Mouse (Mus musculus): ENCODE measurements at regions not wholly inside any gene's neighbourhood (a gene's known extent, or its start where the extent isn't known, plus 50 kb on each side); places are given as distances from the start of the nearest gene placed in this dataset.

DNA sequence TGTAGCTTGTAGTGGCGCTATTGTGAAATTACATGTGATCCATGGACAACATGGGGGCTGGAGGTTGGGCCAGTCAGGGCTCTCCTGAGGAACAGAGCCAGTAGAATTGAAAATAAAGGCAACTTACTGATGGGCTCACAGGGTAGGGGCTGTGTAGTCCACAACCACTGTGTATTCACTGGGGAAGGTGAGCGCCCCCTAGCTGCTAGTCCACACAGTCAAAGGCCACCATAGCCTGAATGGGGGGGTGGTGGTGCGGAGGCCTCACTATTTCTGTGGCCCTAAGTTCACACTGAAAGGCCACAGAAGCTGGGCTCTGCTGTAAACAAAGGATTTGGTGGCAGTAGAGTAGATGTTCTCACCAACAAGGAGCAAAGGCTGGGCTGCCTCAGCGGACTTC lies 636.8 kb upstream of the 3110018I06Rik start:
- Histone ChIP-seq H3K4me1 (ENCODE audit: control insufficient read depth) (no peaks in the 10 kb centered on the region), H3K27me3 (ENCODE audit: control insufficient read depth) (no peaks in the 10 kb centered on the region; the same call in 1 of the 2 replicates), H3K4me3 (replicated peaks) (no peak overlapping the region), H3K36me3 (ENCODE audit: control insufficient read depth) (no peaks in the 10 kb centered on the region), H3K9me3 (ENCODE audit: control insufficient read depth, low read length) (peaks cover 51% of the 10 kb centered on the region)
- no peak for TF ChIP-seq TAL1 (IDR thresholded peaks at IDR 0.05; ENCODE audit: low read length)
- no peak for TF ChIP-seq GATA1 (IDR thresholded peaks at IDR 0.05; ENCODE audit: low read length)

DNA sequence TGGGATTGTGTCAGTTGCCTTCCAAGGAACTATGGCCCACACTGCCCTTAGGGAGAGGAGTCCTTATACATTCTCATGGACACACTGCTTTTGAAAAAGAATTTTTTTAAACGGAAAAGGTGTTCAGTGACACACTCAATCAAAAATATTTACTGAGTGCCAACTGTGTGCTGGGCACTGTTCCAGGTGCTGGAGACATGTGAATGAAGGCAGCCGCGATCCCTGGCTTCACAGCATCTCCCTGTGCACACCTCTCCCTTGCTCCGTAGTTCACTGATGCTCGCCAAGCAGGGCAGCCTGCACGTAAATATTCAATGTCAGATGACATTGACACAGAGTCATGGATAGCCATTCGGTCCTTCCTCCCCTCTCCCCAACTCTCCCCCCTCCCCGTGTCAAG lies 635.7 kb upstream of the 3110018I06Rik start:
- no peak overlapping the region for H3K4me3 ChIP-seq (replicated peaks)
- TF ChIP-seq TAL1 (IDR thresholded peaks at IDR 0.05; ENCODE audit: low read length) (no peak), GATA1 (IDR thresholded peaks at IDR 0.05; ENCODE audit: low read length) (no peak)
- H3K4me1 ChIP-seq (ENCODE audit: control insufficient read depth), result no peaks in the 10 kb centered on the region
- H3K27me3 ChIP-seq (ENCODE audit: control insufficient read depth), result no peaks in the 10 kb centered on the region; the same call in 1 of the 2 replicates
- no peaks in the 10 kb centered on the region for H3K36me3 ChIP-seq (ENCODE audit: control insufficient read depth)
- H3K9me3 ChIP-seq (ENCODE audit: control insufficient read depth, low read length), result peaks cover 52% of the 10 kb centered on the region

GRCm38 (mm10) chr12:106853711-106854240 lies 634.7 kb upstream of the 3110018I06Rik start:
- Histone ChIP-seq H3K27me3 (ENCODE audit: control insufficient read depth) (no peaks in the 10 kb centered on the region; the same call in 1 of the 2 replicates), H3K9me3 (ENCODE audit: control insufficient read depth, low read length) (peaks cover 52% of the 10 kb centered on the region), H3K4me3 (replicated peaks) (no peak overlapping the region), H3K4me1 (ENCODE audit: control insufficient read depth) (no peaks in the 10 kb centered on the region), H3K36me3 (ENCODE audit: control insufficient read depth) (no peaks in the 10 kb centered on the region)
- no peak for TF ChIP-seq TAL1 (IDR thresholded peaks at IDR 0.05; ENCODE audit: low read length)
- no peak for TF ChIP-seq GATA1 (IDR thresholded peaks at IDR 0.05; ENCODE audit: low read length)

- Histone ChIP-seq H3K9me3 (ENCODE audit: control insufficient read depth, low read length) (peaks cover 43% of the 10 kb centered on the region), H3K27me3 (ENCODE audit: control insufficient read depth) (no peaks in the 10 kb centered on the region), H3K36me3 (ENCODE audit: control insufficient read depth) (no peaks in the 10 kb centered on the region), H3K4me3 (replicated peaks) (no peak overlapping the region), H3K4me1 (ENCODE audit: control insufficient read depth) (no peaks in the 10 kb centered on the region)
- TF ChIP-seq GATA1 (IDR thresholded peaks at IDR 0.05; ENCODE audit: low read length), result no peak
- no peak for TF ChIP-seq TAL1 (IDR thresholded peaks at IDR 0.05; ENCODE audit: low read length)
These were observed 632.9 kb upstream of the 3110018I06Rik start for GRCm38 (mm10) chr12:106855520-106855919.

GRCm38 (mm10) chr12:106861638-106862037 lies 626.8 kb upstream of the 3110018I06Rik start:
- Histone ChIP-seq H3K9me3 (ENCODE audit: control insufficient read depth, low read length) (peaks cover 59% of the 10 kb centered on the region), H3K4me3 (replicated peaks) (no peak overlapping the region), H3K27me3 (ENCODE audit: control insufficient read depth) (no peaks in the 10 kb centered on the region), H3K36me3 (ENCODE audit: control insufficient read depth) (no peaks in the 10 kb centered on the region), H3K4me1 (ENCODE audit: control insufficient read depth) (no peaks in the 10 kb centered on the region)
- TF ChIP-seq TAL1 (IDR thresholded peaks at IDR 0.05; ENCODE audit: low read length), result no peak
- TF ChIP-seq GATA1 (IDR thresholded peaks at IDR 0.05; ENCODE audit: low read length), result no peak

- H3K27me3 ChIP-seq (ENCODE audit: control insufficient read depth), result no peaks in the 10 kb centered on the region
- H3K4me3 ChIP-seq (replicated peaks), result no peak overlapping the region
- H3K9me3 ChIP-seq (ENCODE audit: control insufficient read depth, low read length), result peaks cover 62% of the 10 kb centered on the region
- H3K36me3 ChIP-seq (ENCODE audit: control insufficient read depth), result no peaks in the 10 kb centered on the region
- H3K4me1 ChIP-seq (ENCODE audit: control insufficient read depth), result no peaks in the 10 kb centered on the region
- TF ChIP-seq TAL1 (IDR thresholded peaks at IDR 0.05; ENCODE audit: low read length) (no peak), GATA1 (IDR thresholded peaks at IDR 0.05; ENCODE audit: low read length) (no peak)
These were observed 624.4 kb upstream of the 3110018I06Rik start for GRCm38 (mm10) chr12:106864076-106864475.

DNA sequence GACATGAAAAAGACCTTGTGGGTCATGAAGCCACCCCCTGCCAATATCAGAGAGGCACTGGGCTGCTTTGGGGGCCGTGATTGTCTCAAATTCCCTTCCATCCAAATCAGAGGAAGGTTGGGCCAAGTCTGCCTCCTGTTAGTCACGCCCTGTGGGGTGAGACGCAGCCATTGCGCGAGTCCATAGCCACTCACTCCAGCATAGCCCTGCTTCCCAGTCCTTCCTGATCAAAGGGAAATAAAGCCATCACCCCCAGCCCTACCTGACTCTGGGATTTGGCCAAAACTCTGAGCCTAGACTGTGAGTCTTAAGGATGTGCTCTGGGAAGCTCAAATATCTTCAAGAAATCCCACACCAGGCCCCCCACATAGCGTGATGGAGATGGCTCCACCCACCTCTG lies 620.4 kb upstream of the 3110018I06Rik start:
- H3K27me3 ChIP-seq (ENCODE audit: control insufficient read depth), result no peaks in the 10 kb centered on the region
- TF ChIP-seq GATA1 (IDR thresholded peaks at IDR 0.05; ENCODE audit: low read length), result no peak
- no peak for TF ChIP-seq TAL1 (IDR thresholded peaks at IDR 0.05; ENCODE audit: low read length)
- H3K4me3 ChIP-seq (replicated peaks), result no peak overlapping the region
- H3K9me3 ChIP-seq (ENCODE audit: control insufficient read depth, low read length), result peaks cover 54% of the 10 kb centered on the region
- H3K4me1 ChIP-seq (ENCODE audit: control insufficient read depth), result no peaks in the 10 kb centered on the region
- H3K36me3 ChIP-seq (ENCODE audit: control insufficient read depth), result no peaks in the 10 kb centered on the region

DNA sequence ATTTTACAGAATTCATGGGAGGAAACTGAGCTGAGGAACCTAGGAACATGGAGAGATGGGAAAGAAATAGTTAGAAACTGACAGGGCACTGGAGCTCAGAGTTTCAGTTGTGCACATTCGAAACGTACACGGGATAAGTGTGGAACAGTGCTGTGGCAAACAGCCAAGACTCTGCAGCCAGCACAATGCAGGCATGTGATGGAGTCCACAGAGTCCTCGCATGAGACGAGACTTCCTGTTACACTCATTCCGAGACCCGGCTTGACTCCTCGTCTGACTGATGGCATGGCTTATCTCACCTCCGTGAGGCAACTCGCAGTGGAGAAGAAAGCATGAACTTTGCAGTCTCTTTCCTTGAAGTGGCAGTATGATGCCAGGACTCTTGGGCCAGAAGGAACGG lies 617.0 kb upstream of the 3110018I06Rik start:
- no peaks in the 10 kb centered on the region for H3K27me3 ChIP-seq (ENCODE audit: control insufficient read depth)
- no peaks in the 10 kb centered on the region for H3K4me1 ChIP-seq (ENCODE audit: control insufficient read depth)
- no peak overlapping the region for H3K4me3 ChIP-seq (replicated peaks)
- peaks cover 48% of the 10 kb centered on the region for H3K9me3 ChIP-seq (ENCODE audit: control insufficient read depth, low read length)
- no peak for TF ChIP-seq GATA1 (IDR thresholded peaks at IDR 0.05; ENCODE audit: low read length)
- TF ChIP-seq TAL1 (IDR thresholded peaks at IDR 0.05; ENCODE audit: low read length), result no peak
- H3K36me3 ChIP-seq (ENCODE audit: control insufficient read depth), result no peaks in the 10 kb centered on the region

GRCm38 (mm10) chr12:106872966-106873730 lies 615.3 kb upstream of the 3110018I06Rik start:
- peaks cover 40% of the 10 kb centered on the region for H3K9me3 ChIP-seq (ENCODE audit: control insufficient read depth, low read length)
- H3K4me3 ChIP-seq (replicated peaks), result no peak overlapping the region
- no peaks in the 10 kb centered on the region for H3K27me3 ChIP-seq (ENCODE audit: control insufficient read depth)
- no peak for TF ChIP-seq GATA1 (IDR thresholded peaks at IDR 0.05; ENCODE audit: low read length)
- TF ChIP-seq TAL1 (IDR thresholded peaks at IDR 0.05; ENCODE audit: low read length), result no peak
- no peaks in the 10 kb centered on the region for H3K36me3 ChIP-seq (ENCODE audit: control insufficient read depth)
- H3K4me1 ChIP-seq (ENCODE audit: control insufficient read depth), result no peaks in the 10 kb centered on the region
